Mouse (Mus musculus) liver, postnatal 0 days (tissue): Measurements from ENCODE around the gene Ptgr1.

Experiments
- CTCF ChIP-seq: sonication (generic); IDR thresholded peaks from 2 replicates; pipeline ENCODE4 v1.5.1; 2016; ENCODE audit warnings: antibody characterized with exemption, low read depth
- EP300 ChIP-seq: IDR thresholded peaks from 2 replicates; pipeline ENCODE4 v1.6.1; 2016; ENCODE audit warnings: antibody characterized with exemption, low read depth, mild to moderate bottlenecking

DNA sequence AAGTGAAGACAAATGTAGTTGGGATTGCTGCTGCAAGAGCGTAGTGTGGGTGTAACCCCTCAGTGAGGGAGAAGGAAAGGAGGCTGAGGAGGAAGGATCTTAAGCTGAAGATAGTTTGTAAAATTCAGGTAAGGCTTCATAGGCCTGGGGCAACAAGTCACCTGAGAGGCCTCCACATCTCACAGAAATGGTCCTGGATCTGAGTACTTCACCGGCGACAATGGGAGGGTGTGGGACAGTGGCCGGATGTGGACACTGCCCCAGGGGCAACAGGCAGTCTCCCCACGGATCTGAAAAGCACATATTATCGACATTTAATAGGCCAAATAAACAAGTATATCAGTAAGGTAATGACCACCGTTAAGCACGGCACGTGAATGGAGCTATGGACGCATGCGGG is 34.3 kb downstream of the Ptgr1 start:
- no peak for TF ChIP-seq EP300
- no peak for TF ChIP-seq CTCF
